Mouse (Mus musculus) forebrain, embryonic 15.5 days (tissue): ENCODE results near the gene Zfp69. TPM values are rescaled to one million over a fixed set of nuclear protein-coding genes. Genes with fewer than 3 reads are reported as not detected.

Experiments used
- ATAC-seq: fragments of 200-750 bp; cut with Nextera tagmentation; replicated peaks from 2 replicates; pipeline ENCODE4 v1.8.0; 2017; ENCODE audit warnings: mild to moderate bottlenecking, moderate TSS enrichment, moderate library complexity
- H3K27ac ChIP-seq: fragments of 300-500 bp; sonication (generic); replicated peaks from 2 replicates; pipeline ENCODE4 v1.5.1; 2015; ENCODE audit warnings: mild to moderate bottlenecking, inconsistent platforms
- H3K27me3 ChIP-seq: fragments of 300-500 bp; sonication (generic); 2 replicates; pipeline ENCODE4 v1.6.1; 2015; ENCODE audit warnings: inconsistent platforms
- H3K36me3 ChIP-seq: fragments of 300-500 bp; sonication (generic); 2 replicates; pipeline ENCODE4 v1.6.1; 2015; ENCODE audit warnings: mild to moderate bottlenecking, inconsistent platforms
- H3K4me1 ChIP-seq: fragments of 300-500 bp; sonication (generic); 2 replicates; pipeline ENCODE4 v1.6.1; 2015; ENCODE audit warnings: inconsistent platforms
- H3K4me2 ChIP-seq: fragments of 300-500 bp; sonication (generic); replicated peaks from 2 replicates; pipeline ENCODE4 v1.6.1; 2015; ENCODE audit warnings: mild to moderate bottlenecking, inconsistent platforms
- H3K4me3 ChIP-seq: fragments of 300-500 bp; sonication (generic); 2 replicates; pipeline ENCODE4 v1.5.1; 2015; ENCODE audit warnings: mild to moderate bottlenecking, inconsistent platforms
- H3K9ac ChIP-seq: fragments of 300-500 bp; sonication (generic); replicated peaks from 2 replicates; pipeline ENCODE4 v1.6.1; 2015; ENCODE audit warnings: mild to moderate bottlenecking, inconsistent platforms
- H3K9me3 ChIP-seq: fragments of 300-500 bp; sonication (generic); 2 replicates; pipeline ENCODE4 v1.6.1; 2016; ENCODE audit warnings: inconsistent platforms
- WGBS: fragments of 180-500 bp; shearing (Covaris S2); methylation state at CpG from one replicate; pipeline ENCODE4 v1.1.7; 2015; ENCODE audit warnings: mixed read lengths; 5-methylcytosine and 5-hydroxymethylcytosine counted together
- polyA plus RNA-seq: library from polyadenylated mRNA; unstranded; fragments of >200 nt; fragmentation: Nextera tagmentation; extraction: Ambion mirVana; gene quantifications from 2 replicates; pipeline ENCODE4 v1.2.1, GENCODE M21; 2015

Gene Zfp69
- polyA plus RNA-seq, 1 experiment from 2014 or later = 6.6 TPM

- Histone ChIP-seq H3K9ac (no peak overlapping the region), H3K4me2 (no peak overlapping the region), H3K9me3 (no peaks in the 10 kb centered on the region), H3K27me3 (no peaks in the 10 kb centered on the region), H3K4me3 (no peak overlapping the region), H3K27ac (no peak overlapping the region), H3K4me1 (no peaks in the 10 kb centered on the region), H3K36me3 (peaks cover 42% of the 10 kb centered on the region)
- ATAC-seq = no peak
- WGBS = 92% methylated on average over 9 of the region's 9 CpGs
Measured at GRCm38 (mm10) chr4:120968486-120968885, 17.0 kb upstream of the Zfp69 start.

- H3K4me1 ChIP-seq = peaks cover 12% of the 10 kb centered on the region
- no peak overlapping the region for H3K9ac ChIP-seq
- no peaks in the 10 kb centered on the region for H3K36me3 ChIP-seq
- H3K4me2 ChIP-seq = no peak overlapping the region
- H3K9me3 ChIP-seq = no peaks in the 10 kb centered on the region
- H3K4me3 ChIP-seq = no peak overlapping the region
- no peak for ATAC-seq
- WGBS = 91% methylated on average over 1 of the region's 1 CpGs
- H3K27me3 ChIP-seq = no peaks in the 10 kb centered on the region
- H3K27ac ChIP-seq = no peak overlapping the region
Measured at GRCm38 (mm10) chr4:120955586-120955985, 4.1 kb upstream of the Zfp69 start.

- 77% methylated on average over 1 of the region's 1 CpGs for WGBS
- Histone ChIP-seq H3K4me2 (no peak overlapping the region), H3K27me3 (no peaks in the 10 kb centered on the region), H3K4me1 (peaks cover 12% of the 10 kb centered on the region), H3K9ac (no peak overlapping the region), H3K4me3 (no peak overlapping the region), H3K36me3 (no peaks in the 10 kb centered on the region), H3K27ac (no peak overlapping the region), H3K9me3 (no peaks in the 10 kb centered on the region)
- no peak for ATAC-seq
Measured at GRCm38 (mm10) chr4:120953667-120954066, 2.2 kb upstream of the Zfp69 start.

GRCm38 (mm10) chr4:120953038-120953437, 1.5 kb upstream of the Zfp69 start:
- WGBS = 82% methylated on average over 4 of the region's 4 CpGs

GRCm38 (mm10) chr4:120952163-120952562, 664 bp upstream of the Zfp69 start:
- H3K36me3 ChIP-seq = no peaks in the 10 kb centered on the region
- no peaks in the 10 kb centered on the region for H3K9me3 ChIP-seq
- H3K9ac ChIP-seq = peak overlapping the region; percentile 72
- peak overlapping the region; percentile 68 for H3K4me2 ChIP-seq
- peak overlapping the region; percentile 75 for H3K4me3 ChIP-seq
- 40% methylated on average over 6 of the region's 6 CpGs for WGBS
- no peaks in the 10 kb centered on the region for H3K27me3 ChIP-seq
- peak overlapping the region; percentile 78 for H3K27ac ChIP-seq
- H3K4me1 ChIP-seq = peaks cover 12% of the 10 kb centered on the region
- ATAC-seq = no peak

More at GRCm38 (mm10) chr4:120953038-120953437, 1.5 kb upstream of the Zfp69 start:
- H3K36me3 ChIP-seq = no peaks in the 10 kb centered on the region
- no peaks in the 10 kb centered on the region for H3K27me3 ChIP-seq
- no peak overlapping the region for H3K27ac ChIP-seq
- ATAC-seq = no peak
- peaks cover 12% of the 10 kb centered on the region for H3K4me1 ChIP-seq
- no peak overlapping the region for H3K9ac ChIP-seq
- no peaks in the 10 kb centered on the region for H3K9me3 ChIP-seq
- no peak overlapping the region for H3K4me2 ChIP-seq
- H3K4me3 ChIP-seq = no peak overlapping the region

GRCm38 (mm10) chr4:120950763-120951427, 604 bp downstream of the Zfp69 start:
- peak; percentile 23 for ATAC-seq
- no peaks in the 10 kb centered on the region for H3K9me3 ChIP-seq
- 6% methylated on average over 20 of the region's 20 CpGs for WGBS

GRCm38 (mm10) chr4:120948938-120949337, 2.6 kb downstream of the Zfp69 start:
- ATAC-seq = no peak

More at GRCm38 (mm10) chr4:120950763-120951427, 604 bp downstream of the Zfp69 start:
- Histone ChIP-seq H3K27ac (peak overlapping the region; percentile 78), H3K36me3 (no peaks in the 10 kb centered on the region), H3K4me2 (peak overlapping the region; percentile 68), H3K4me1 (peaks cover 12% of the 10 kb centered on the region), H3K27me3 (no peaks in the 10 kb centered on the region), H3K4me3 (peak overlapping the region; percentile 75), H3K9ac (peak overlapping the region; percentile 72)

GRCm38 (mm10) chr4:120935006-120935405, 16.5 kb downstream of the Zfp69 start:
- H3K4me2 ChIP-seq = no peak overlapping the region
- no peaks in the 10 kb centered on the region for H3K27me3 ChIP-seq
- H3K9me3 ChIP-seq = no peaks in the 10 kb centered on the region
- H3K27ac ChIP-seq = no peak overlapping the region
- peaks cover 5% of the 10 kb centered on the region for H3K36me3 ChIP-seq
- ATAC-seq = no peak
- no peak overlapping the region for H3K4me3 ChIP-seq
- H3K4me1 ChIP-seq = no peaks in the 10 kb centered on the region
- WGBS = 92% methylated on average over 3 of the region's 3 CpGs
- H3K9ac ChIP-seq = no peak overlapping the region

More at GRCm38 (mm10) chr4:120948938-120949337, 2.6 kb downstream of the Zfp69 start:
- peaks cover 12% of the 10 kb centered on the region for H3K4me1 ChIP-seq
- H3K9ac ChIP-seq = no peak overlapping the region
- H3K36me3 ChIP-seq = no peaks in the 10 kb centered on the region
- no peaks in the 10 kb centered on the region for H3K9me3 ChIP-seq
- no peak overlapping the region for H3K4me3 ChIP-seq
- no peaks in the 10 kb centered on the region for H3K27me3 ChIP-seq
- H3K4me2 ChIP-seq = no peak overlapping the region
- 84% methylated on average over 3 of the region's 3 CpGs for WGBS
- H3K27ac ChIP-seq = no peak overlapping the region

- H3K9me3 ChIP-seq = no peaks in the 10 kb centered on the region
- no peak overlapping the region for H3K27ac ChIP-seq
- H3K36me3 ChIP-seq = peaks cover 5% of the 10 kb centered on the region
- no peaks in the 10 kb centered on the region for H3K27me3 ChIP-seq
- H3K4me3 ChIP-seq = no peak overlapping the region
- no peak overlapping the region for H3K9ac ChIP-seq
- no peaks in the 10 kb centered on the region for H3K4me1 ChIP-seq
- no peak for ATAC-seq
- H3K4me2 ChIP-seq = no peak overlapping the region
- 95% methylated on average over 18 of the region's 18 CpGs for WGBS
Measured at GRCm38 (mm10) chr4:120930736-120931135, 20.8 kb downstream of the Zfp69 start.

GRCm38 (mm10) chr4:120928686-120929085, 22.8 kb downstream of the Zfp69 start:
- Histone ChIP-seq H3K4me1 (peaks cover 12% of the 10 kb centered on the region), H3K9me3 (no peaks in the 10 kb centered on the region), H3K4me3 (no peak overlapping the region), H3K27ac (no peak overlapping the region), H3K27me3 (no peaks in the 10 kb centered on the region), H3K4me2 (no peak overlapping the region), H3K36me3 (peaks cover 5% of the 10 kb centered on the region), H3K9ac (no peak overlapping the region)
- WGBS = 81% methylated on average over 3 of the region's 3 CpGs
- no peak for ATAC-seq

- peaks cover 14% of the 10 kb centered on the region; the same call in 1 of the 2 replicates for H3K9me3 ChIP-seq
- H3K4me1 ChIP-seq = peaks cover 18% of the 10 kb centered on the region
- peak overlapping the region; percentile 64 for H3K4me3 ChIP-seq
- WGBS = 26% methylated on average over 3 of the region's 3 CpGs
- ATAC-seq = 0 out of 2 replicates have a peak, but pooled peaks have one; percentile 38
- no peaks in the 10 kb centered on the region for H3K27me3 ChIP-seq
- peak overlapping the region; percentile 68 for H3K4me2 ChIP-seq
- H3K36me3 ChIP-seq = peaks cover 25% of the 10 kb centered on the region
- H3K9ac ChIP-seq = peak overlapping the region; percentile 74
- H3K27ac ChIP-seq = peak overlapping the region; percentile 90
Measured at GRCm38 (mm10) chr4:120925386-120925785, 26.1 kb downstream of the Zfp69 start.

- Histone ChIP-seq H3K9me3 (peaks cover 14% of the 10 kb centered on the region; the same call in 1 of the 2 replicates), H3K4me3 (peak within 1 kb of the TSS; percentile 64), H3K4me2 (peak within 1 kb of the TSS; percentile 68), H3K36me3 (peaks cover 30% of the 10 kb centered on the region), H3K4me1 (peaks cover 18% of the 10 kb centered on the region), H3K9ac (peak within 1 kb of the TSS; percentile 74), H3K27me3 (no peaks in the 10 kb centered on the region), H3K27ac (peak within 1 kb of the TSS; percentile 90)
- WGBS = under 1% methylated on average over 33 of the region's 33 CpGs
- peak; percentile 98 for ATAC-seq
Measured at GRCm38 (mm10) chr4:120924554-120925299, 26.8 kb downstream of the Zfp69 start, which contains the start of gene Exo5. Exo5 (minus strand) TSS chr4:120925017.
